Mouse (Mus musculus): ENCODE results near the gene Acap2. TPM values are rescaled to one million over a fixed set of nuclear protein-coding genes. Genes with fewer than 3 reads are reported as not detected.
A peak's percentile ranks its signal among the peaks of the same experiment; 100 is the strongest.

The Acap2 gene
- total RNA-seq, 1 experiment: 23.4 TPM

- TF ChIP-seq CHD2 (IDR thresholded peaks at IDR 0.05; ENCODE audit: low read depth, low read length) (no peak), HCFC1 (IDR thresholded peaks at IDR 0.05; ENCODE audit: borderline replicate concordance, insufficient read depth, low read length) (no peak), ZNF384 (IDR thresholded peaks at IDR 0.05; ENCODE audit: low read depth, low read length) (no peak), ZC3H11A (IDR thresholded peaks at IDR 0.05; ENCODE audit: borderline replicate concordance, low read depth, low read length) (no peak), MAFK (IDR thresholded peaks at IDR 0.05; ENCODE audit: insufficient read depth, low read depth, low read length) (no peak)
- Histone ChIP-seq H3K4me1 (ENCODE audit: control insufficient read depth in 2 of 2, insufficient read depth in 2 of 2, low read length in 2 of 2, poor library complexity in 1 of 2) (peaks cover 0 to 7% of the 10 kb centered on the region in 2 experiments; a peak in 1 of 4 replicates), H3K4me3 (ENCODE audit: insufficient read depth in 1 of 2, low read depth in 1 of 2, low read length in 2 of 2, poor library complexity in 1 of 2, severe bottlenecking in 1 of 2) (no peak overlapping the region), H3K9me3 (ENCODE audit: control insufficient read depth, insufficient read depth, low read depth, low read length) (no peaks in the 10 kb centered on the region), H3K9ac (ENCODE audit: insufficient read depth, low read depth, low read length, poor library complexity, severe bottlenecking) (no peak overlapping the region), H3K27ac (ENCODE audit: insufficient read depth, low read depth, low read length, poor library complexity, severe bottlenecking) (no peak overlapping the region), H3K36me3 (ENCODE audit: control insufficient read depth, insufficient read depth, low read length, poor library complexity, severe bottlenecking) (peaks cover 5% of the 10 kb centered on the region; the same call in 1 of the 2 replicates)
- in situ Hi-C loops (cut with MboI; ENCODE audit: low sequenced_read_pairs in 2 of 2, unreplicated experiment in 2 of 2): loop anchor here in 1 of 2 experiments (10.0 kb wide), 1 partner anchor 482 kb away; the partner anchor contains the start of gene Fam43a
- DNase-seq (ENCODE audit: low read depth, low spot score): no peak
Observed at GRCm38 (mm10) chr16:31076436-31076835, 124.6 kb downstream of the Acap2 start.

DNA sequence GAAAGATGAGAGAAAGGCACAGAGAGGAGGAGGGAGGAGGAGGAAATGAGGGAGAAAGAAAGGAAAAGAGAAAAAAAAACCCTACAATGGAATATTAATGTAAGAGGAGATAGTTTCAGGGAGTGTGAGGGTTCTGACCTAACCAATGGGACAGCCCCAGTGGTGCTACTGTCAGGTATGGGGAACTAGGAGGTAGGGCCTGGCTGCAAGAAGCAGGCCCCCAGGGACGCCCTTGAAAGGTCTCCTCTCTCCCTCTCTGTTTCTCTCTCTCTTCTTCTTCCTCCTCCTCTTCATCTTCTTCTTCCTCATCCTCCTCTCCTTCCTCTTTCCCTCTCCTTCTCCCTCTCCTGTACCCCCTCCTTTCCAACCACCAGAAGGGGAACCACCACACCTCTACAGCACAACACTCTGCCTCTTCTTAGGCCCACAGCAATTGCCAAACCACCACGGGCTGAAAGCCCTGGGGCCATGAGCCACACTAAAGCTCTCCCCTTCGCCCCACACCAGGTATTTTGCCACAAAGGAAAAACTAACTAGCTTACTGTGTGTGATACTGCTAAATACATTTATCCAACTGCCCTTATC lies 126.6 kb downstream of the Acap2 start:
- in situ Hi-C loops (cut with MboI; ENCODE audit: low sequenced_read_pairs in 2 of 2, unreplicated experiment in 2 of 2): loop anchor here in 1 of 2 experiments (10.0 kb wide), 1 partner anchor 480 kb away; the partner anchor contains the start of gene Fam43a

GRCm38 (mm10) chr16:31071731-31072130 lies 129.3 kb downstream of the Acap2 start:
- no peak for TF ChIP-seq MAFK (IDR thresholded peaks at IDR 0.05; ENCODE audit: insufficient read depth, low read depth, low read length)
- no peak for TF ChIP-seq CHD2 (IDR thresholded peaks at IDR 0.05; ENCODE audit: low read depth, low read length)
- TF ChIP-seq HCFC1 (IDR thresholded peaks at IDR 0.05; ENCODE audit: borderline replicate concordance, insufficient read depth, low read length): no peak
- no peak for TF ChIP-seq ZNF384 (IDR thresholded peaks at IDR 0.05; ENCODE audit: low read depth, low read length)
- TF ChIP-seq ZC3H11A (IDR thresholded peaks at IDR 0.05; ENCODE audit: borderline replicate concordance, low read depth, low read length): no peak
- Histone ChIP-seq H3K4me1 (ENCODE audit: control insufficient read depth in 2 of 2, insufficient read depth in 2 of 2, low read length in 2 of 2, poor library complexity in 1 of 2) (peaks cover 2 to 16% of the 10 kb centered on the region in 2 experiments; a peak in 2 of 4 replicates), H3K4me3 (ENCODE audit: insufficient read depth in 1 of 2, low read depth in 1 of 2, low read length in 2 of 2, poor library complexity in 1 of 2, severe bottlenecking in 1 of 2) (no peak overlapping the region), H3K27ac (ENCODE audit: insufficient read depth, low read depth, low read length, poor library complexity, severe bottlenecking) (no peak overlapping the region), H3K9me3 (ENCODE audit: control insufficient read depth, insufficient read depth, low read depth, low read length) (no peaks in the 10 kb centered on the region), H3K36me3 (ENCODE audit: control insufficient read depth, insufficient read depth, low read length, poor library complexity, severe bottlenecking) (no peaks in the 10 kb centered on the region), H3K9ac (ENCODE audit: insufficient read depth, low read depth, low read length, poor library complexity, severe bottlenecking) (no peak overlapping the region)
- DNase-seq (ENCODE audit: low read depth, low spot score): no peak
- in situ Hi-C loops (cut with MboI; ENCODE audit: low sequenced_read_pairs in 2 of 2, unreplicated experiment in 2 of 2): loop anchor here in 1 of 2 experiments (10.0 kb wide), 1 partner anchor 477 kb away; the partner anchor contains the start of gene Fam43a

More for the DNA sequence above, 126.6 kb downstream of the Acap2 start:
- DNase-seq (ENCODE audit: low read depth, low spot score): no peak
- no peak overlapping the region for H3K9ac ChIP-seq (ENCODE audit: insufficient read depth, low read depth, low read length, poor library complexity, severe bottlenecking)
- no peaks in the 10 kb centered on the region for H3K9me3 ChIP-seq (ENCODE audit: control insufficient read depth, insufficient read depth, low read depth, low read length)
- no peak overlapping the region for H3K4me3 ChIP-seq (ENCODE audit: insufficient read depth in 1 of 2, low read depth in 1 of 2, low read length in 2 of 2, poor library complexity in 1 of 2, severe bottlenecking in 1 of 2)
- H3K27ac ChIP-seq (ENCODE audit: insufficient read depth, low read depth, low read length, poor library complexity, severe bottlenecking): no peak overlapping the region
- no peak for TF ChIP-seq ZNF384 (IDR thresholded peaks at IDR 0.05; ENCODE audit: low read depth, low read length)
- TF ChIP-seq CHD2 (IDR thresholded peaks at IDR 0.05; ENCODE audit: low read depth, low read length): no peak
- TF ChIP-seq MAFK (IDR thresholded peaks at IDR 0.05; ENCODE audit: insufficient read depth, low read depth, low read length): no peak
- TF ChIP-seq HCFC1 (IDR thresholded peaks at IDR 0.05; ENCODE audit: borderline replicate concordance, insufficient read depth, low read length): no peak
- TF ChIP-seq ZC3H11A (IDR thresholded peaks at IDR 0.05; ENCODE audit: borderline replicate concordance, low read depth, low read length): no peak
- H3K4me1 ChIP-seq (ENCODE audit: control insufficient read depth in 2 of 2, insufficient read depth in 2 of 2, low read length in 2 of 2, poor library complexity in 1 of 2): peaks cover 0 to 8% of the 10 kb centered on the region in 2 experiments; a peak in 1 of 4 replicates
- peaks cover 5% of the 10 kb centered on the region; the same call in 1 of the 2 replicates for H3K36me3 ChIP-seq (ENCODE audit: control insufficient read depth, insufficient read depth, low read length, poor library complexity, severe bottlenecking)

DNA sequence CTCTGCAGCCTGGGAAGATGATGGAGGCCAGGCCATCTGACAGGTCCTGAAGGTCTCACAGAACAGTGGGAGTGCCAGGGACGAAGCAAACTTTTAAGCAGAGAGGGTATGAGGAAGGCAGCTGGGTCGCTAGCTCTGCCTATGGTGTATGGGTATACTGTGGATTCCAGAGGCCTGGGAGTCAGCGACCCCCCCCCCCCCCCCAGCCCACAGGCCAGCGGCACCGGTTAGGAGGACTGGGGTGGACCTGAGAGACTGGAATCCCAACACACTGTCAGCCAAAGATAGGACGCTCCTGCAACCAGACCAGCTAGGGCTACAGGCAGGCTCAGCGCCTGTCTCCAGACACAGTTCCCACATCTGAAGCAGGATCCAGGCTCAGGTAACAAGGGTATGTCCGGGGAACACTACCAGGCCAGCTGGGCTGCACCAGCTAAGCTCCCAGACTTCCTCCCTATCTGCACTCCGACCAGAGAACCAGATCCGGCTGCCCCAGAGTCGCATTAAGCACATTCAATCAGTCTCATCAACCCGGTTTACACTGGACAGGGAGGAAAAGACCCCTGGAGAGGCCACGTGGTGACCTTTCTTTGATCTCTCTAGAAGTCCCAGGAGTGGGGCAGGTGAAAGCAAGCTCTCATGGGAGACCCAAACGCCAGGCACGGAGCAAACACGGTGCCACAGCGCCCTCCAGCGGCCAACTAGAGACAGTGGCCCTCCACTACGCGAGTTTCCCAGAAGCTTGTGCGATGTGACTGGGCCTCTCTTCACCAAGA lies 130.5 kb downstream of the Acap2 start:
- Histone ChIP-seq H3K4me1 (ENCODE audit: control insufficient read depth in 2 of 2, insufficient read depth in 2 of 2, low read length in 2 of 2, poor library complexity in 1 of 2) (peaks cover 2 to 19% of the 10 kb centered on the region in 2 experiments; a peak in 2 of 4 replicates), H3K9ac (ENCODE audit: insufficient read depth, low read depth, low read length, poor library complexity, severe bottlenecking) (peak overlapping the region; percentile 5; the same call in 1 of the 2 replicates), H3K9me3 (ENCODE audit: control insufficient read depth, insufficient read depth, low read depth, low read length) (no peaks in the 10 kb centered on the region), H3K27ac (ENCODE audit: insufficient read depth, low read depth, low read length, poor library complexity, severe bottlenecking) (no peak overlapping the region), H3K4me3 (ENCODE audit: insufficient read depth in 1 of 2, low read depth in 1 of 2, low read length in 2 of 2, poor library complexity in 1 of 2, severe bottlenecking in 1 of 2) (no peak overlapping the region), H3K36me3 (ENCODE audit: control insufficient read depth, insufficient read depth, low read length, poor library complexity, severe bottlenecking) (no peaks in the 10 kb centered on the region)
- DNase-seq (ENCODE audit: low read depth, low spot score): peak; percentile 95
- in situ Hi-C loops (cut with MboI; ENCODE audit: low sequenced_read_pairs in 2 of 2, unreplicated experiment in 2 of 2): loop anchor here in 1 of 2 experiments (10.0 kb wide), 1 partner anchor 476 kb away; the partner anchor contains the start of gene Fam43a
- TF ChIP-seq ZC3H11A (IDR thresholded peaks at IDR 0.05; ENCODE audit: borderline replicate concordance, low read depth, low read length) (peak; percentile 99), CHD2 (IDR thresholded peaks at IDR 0.05; ENCODE audit: low read depth, low read length) (no peak)
